Mouse (Mus musculus) embryonic facial prominence, embryonic 10.5 days (tissue): ENCODE results near the gene Ets1. TPM values are rescaled to one million over a fixed set of nuclear protein-coding genes. Genes with fewer than 3 reads are reported as not detected.

Experiments used
- DNase-seq: peaks from one replicate; pipeline ENCODE4 v3.0.0-alpha.2; 2017; ENCODE audit warnings: low spot score
- H3K27ac ChIP-seq: fragments of 300-500 bp; sonication (generic); replicated peaks from 2 replicates; pipeline ENCODE4 v1.5.1; 2016; ENCODE audit warnings: mild to moderate bottlenecking
- H3K27me3 ChIP-seq: fragments of 300-500 bp; sonication (generic); replicated peaks from 2 replicates; pipeline ENCODE4 v1.6.1; 2016; ENCODE audit warnings: low read depth, mild to moderate bottlenecking; ENCODE audit not compliant: poor library complexity, severe bottlenecking
- H3K36me3 ChIP-seq: fragments of 300-500 bp; sonication (generic); replicated peaks from 2 replicates; pipeline ENCODE4 v1.6.1; 2016; ENCODE audit warnings: mild to moderate bottlenecking, moderate library complexity
- H3K4me1 ChIP-seq: fragments of 300-500 bp; sonication (generic); 2 replicates; pipeline ENCODE4 v1.6.1; 2016
- H3K4me3 ChIP-seq: fragments of 300-500 bp; sonication (generic); 2 replicates; pipeline ENCODE4 v1.5.1; 2016; ENCODE audit warnings: mild to moderate bottlenecking, moderate library complexity
- H3K9me3 ChIP-seq: fragments of 300-500 bp; sonication (generic); 2 replicates; pipeline ENCODE4 v1.6.1; 2016; ENCODE audit warnings: mild to moderate bottlenecking
- WGBS: fragments of 180-500 bp; shearing (Covaris S2); methylation state at CpG from one replicate; pipeline ENCODE4 v1.1.7; 2016; 5-methylcytosine and 5-hydroxymethylcytosine counted together
- polyA plus RNA-seq: library from polyadenylated mRNA; unstranded; fragments of >200 nt; fragmentation: Nextera tagmentation; extraction: Ambion mirVana; gene quantifications from 2 replicates; pipeline ENCODE4 v1.2.1, GENCODE M21; 2016

Ets1 gene
- polyA plus RNA-seq, 1 experiment from 2014 or later = 38.6 TPM

DNA sequence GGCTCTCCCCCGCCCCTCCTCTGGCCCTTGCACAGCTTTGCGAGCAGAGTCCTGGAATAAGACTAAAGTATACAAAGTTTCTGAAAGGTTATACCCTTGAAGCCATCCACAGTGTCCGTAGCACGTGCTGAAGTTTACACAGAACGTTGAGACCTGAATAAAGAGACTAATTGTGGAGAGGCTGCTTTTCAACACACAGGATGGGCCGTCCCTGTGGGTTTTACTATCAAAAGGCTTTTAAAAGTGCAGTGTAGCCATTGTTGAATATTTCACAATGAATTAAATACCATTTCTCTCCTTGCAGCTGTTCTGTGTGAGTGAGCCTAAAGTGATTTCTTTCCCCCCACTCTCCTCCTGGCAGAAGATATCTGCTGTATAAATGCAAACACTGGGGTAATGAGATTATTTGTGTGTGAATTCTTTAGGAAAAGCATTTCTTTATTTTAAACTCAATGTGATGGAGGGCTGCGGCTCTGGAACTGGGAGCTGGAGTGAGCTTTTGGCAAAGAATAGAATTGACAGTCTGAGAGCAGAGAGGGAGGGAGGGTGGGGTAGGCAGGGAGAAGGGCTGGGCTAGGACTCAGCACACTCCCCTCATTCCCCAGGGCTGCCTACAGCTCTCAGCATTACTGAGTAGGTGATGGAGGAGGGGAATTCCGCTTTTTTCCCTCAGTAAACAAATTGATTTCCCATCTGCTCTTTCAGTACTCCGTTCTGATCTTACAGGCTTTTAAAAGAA lies 39.8 kb downstream of the Ets1 start:
- DNase-seq = no peak
- Histone ChIP-seq H3K4me1 (peaks cover 67% of the 10 kb centered on the region), H3K9me3 (no peaks in the 10 kb centered on the region), H3K4me3 (no peak overlapping the region), H3K27ac (0 out of 2 replicates have a peak overlapping the region, but pooled peaks have one; percentile 21), H3K27me3 (peaks cover 86% of the 10 kb centered on the region), H3K36me3 (no peaks in the 10 kb centered on the region)
- 6% methylated on average over 9 of the region's 9 CpGs for WGBS

DNA sequence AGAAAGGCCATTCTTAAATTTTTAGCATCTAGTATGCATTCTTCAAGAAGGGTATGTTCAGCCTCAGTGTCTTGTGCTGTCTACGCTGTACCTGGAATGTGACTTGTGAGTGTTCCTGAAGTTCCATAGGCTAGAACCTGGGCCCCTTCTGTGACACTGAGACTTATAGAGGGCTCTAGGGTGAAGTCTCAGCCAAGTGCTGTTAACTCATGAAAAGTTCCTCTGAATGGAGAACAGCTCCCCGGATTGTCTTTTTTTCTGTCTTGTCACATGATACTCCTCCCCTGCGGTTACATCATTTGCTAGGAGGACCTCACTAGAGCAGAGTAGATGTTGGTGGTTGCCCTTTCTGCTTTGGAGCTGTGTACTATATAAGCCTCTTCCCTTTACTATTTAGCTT lies 40.5 kb downstream of the Ets1 start:
- H3K36me3 ChIP-seq = no peaks in the 10 kb centered on the region
- no peak for DNase-seq
- H3K27me3 ChIP-seq = peaks cover 86% of the 10 kb centered on the region
- no peaks in the 10 kb centered on the region for H3K9me3 ChIP-seq
- peaks cover 61% of the 10 kb centered on the region for H3K4me1 ChIP-seq
- no peak overlapping the region for H3K4me3 ChIP-seq
- 7% methylated on average over 3 of the region's 3 CpGs for WGBS
- H3K27ac ChIP-seq = no peak overlapping the region

DNA sequence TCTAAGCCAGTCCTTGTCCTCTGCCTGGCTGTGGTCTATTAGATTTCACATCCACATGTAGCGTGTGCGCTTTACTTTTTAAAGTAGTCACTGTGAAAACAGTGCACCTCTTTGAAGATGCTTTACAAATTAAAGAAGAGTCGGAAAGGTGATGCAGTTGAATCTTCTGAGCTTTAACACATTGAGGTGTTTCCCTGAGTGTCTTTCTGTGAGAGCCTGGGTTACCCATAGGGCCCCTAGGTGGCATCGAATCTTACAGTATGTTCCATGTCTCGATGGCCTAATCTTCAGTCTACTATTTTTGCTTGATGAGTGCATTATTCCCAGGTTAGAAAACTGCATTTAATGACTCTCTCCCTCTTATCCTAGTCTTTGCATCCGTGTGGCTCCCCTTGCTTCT lies 41.6 kb downstream of the Ets1 start:
- Histone ChIP-seq H3K36me3 (no peaks in the 10 kb centered on the region), H3K9me3 (no peaks in the 10 kb centered on the region), H3K27ac (no peak overlapping the region), H3K27me3 (peaks cover 87% of the 10 kb centered on the region), H3K4me1 (peaks cover 49% of the 10 kb centered on the region), H3K4me3 (no peak overlapping the region)
- WGBS = 84% methylated on average over 6 of the region's 6 CpGs
- no peak for DNase-seq

DNA sequence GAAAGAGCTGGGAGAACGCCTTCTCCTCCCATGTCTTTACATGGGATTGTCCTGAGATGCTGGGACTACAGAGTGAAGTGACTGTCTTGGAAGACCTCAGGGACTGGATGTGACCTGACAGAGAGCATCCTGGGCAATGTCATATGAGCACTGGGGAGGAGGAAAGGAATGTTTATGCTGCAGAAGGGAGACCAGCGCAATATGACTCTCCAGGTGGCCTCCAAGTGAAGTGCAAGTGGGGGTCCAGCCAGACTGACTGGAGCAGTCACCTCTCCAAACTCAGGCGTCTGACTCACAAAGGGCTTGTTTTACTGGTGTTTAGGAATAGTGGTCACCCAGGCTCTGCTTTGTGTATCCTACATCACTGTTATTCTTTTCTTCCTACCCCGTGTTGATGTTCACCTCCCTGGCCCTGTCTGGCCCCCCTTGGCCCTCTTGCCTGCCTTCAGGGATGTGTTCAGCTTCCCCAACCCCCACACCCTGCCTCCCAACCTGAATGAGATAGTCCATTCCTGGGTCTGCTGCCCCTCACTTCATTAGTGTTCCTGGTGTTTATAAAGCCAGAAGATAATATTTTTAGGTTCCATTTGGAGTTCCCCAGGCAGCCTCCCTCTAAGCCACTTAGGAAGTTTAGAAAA lies 42.2 kb downstream of the Ets1 start:
- H3K4me3 ChIP-seq = no peak overlapping the region
- DNase-seq = peak; percentile 35
- peaks cover 43% of the 10 kb centered on the region for H3K4me1 ChIP-seq
- H3K9me3 ChIP-seq = no peaks in the 10 kb centered on the region
- peaks cover 87% of the 10 kb centered on the region for H3K27me3 ChIP-seq
- H3K27ac ChIP-seq = no peak overlapping the region
- no peaks in the 10 kb centered on the region for H3K36me3 ChIP-seq
- WGBS = 54% methylated on average over 4 of the region's 4 CpGs

DNA sequence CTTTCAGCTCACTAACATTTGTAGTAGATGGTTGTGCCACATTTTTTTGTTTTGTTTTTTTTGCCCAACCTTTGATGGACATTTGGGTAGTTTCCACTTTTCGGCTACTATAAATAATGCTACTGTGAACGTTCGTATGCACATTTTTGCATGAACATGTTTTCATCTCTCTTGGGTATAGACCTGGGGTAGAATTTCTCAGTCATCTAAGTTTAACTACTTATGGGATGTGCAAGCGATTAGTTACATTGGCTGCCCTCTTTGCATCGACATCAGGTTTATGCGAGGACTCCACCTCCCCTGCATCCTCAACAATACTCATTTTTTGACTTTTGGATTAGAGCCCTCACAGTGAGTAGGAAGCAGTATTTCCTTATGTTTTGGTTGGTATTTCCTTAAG lies 43.5 kb downstream of the Ets1 start:
- Histone ChIP-seq H3K4me1 (peaks cover 36% of the 10 kb centered on the region), H3K36me3 (no peaks in the 10 kb centered on the region), H3K4me3 (no peak overlapping the region), H3K27ac (no peak overlapping the region), H3K9me3 (no peaks in the 10 kb centered on the region), H3K27me3 (peaks cover 87% of the 10 kb centered on the region)
- no peak for DNase-seq
- 78% methylated on average over 6 of the region's 6 CpGs for WGBS

DNA sequence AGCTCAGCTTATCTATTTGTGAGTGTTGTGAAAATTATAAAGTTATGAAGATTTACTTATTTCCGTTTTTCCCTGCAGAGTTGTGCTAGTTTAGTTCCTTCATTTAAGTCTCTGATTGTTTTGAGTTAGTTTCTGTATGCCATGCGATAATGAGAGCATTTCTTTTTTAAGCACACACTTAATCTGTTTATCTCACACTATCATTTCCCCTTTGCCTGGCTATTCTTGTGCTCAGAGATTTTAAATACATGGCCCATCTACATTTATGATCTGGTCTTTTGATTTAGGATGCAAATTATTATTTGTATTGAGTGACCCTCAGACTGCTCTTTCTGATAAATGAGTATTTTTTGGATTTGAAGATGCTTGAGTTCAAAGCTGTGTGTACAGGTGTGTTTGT lies 44.2 kb downstream of the Ets1 start:
- Histone ChIP-seq H3K4me3 (no peak overlapping the region), H3K36me3 (no peaks in the 10 kb centered on the region), H3K9me3 (no peaks in the 10 kb centered on the region), H3K27me3 (peaks cover 87% of the 10 kb centered on the region), H3K4me1 (peaks cover 32% of the 10 kb centered on the region), H3K27ac (no peak overlapping the region)
- 86% methylated on average over 2 of the region's 2 CpGs for WGBS
- no peak for DNase-seq

DNA sequence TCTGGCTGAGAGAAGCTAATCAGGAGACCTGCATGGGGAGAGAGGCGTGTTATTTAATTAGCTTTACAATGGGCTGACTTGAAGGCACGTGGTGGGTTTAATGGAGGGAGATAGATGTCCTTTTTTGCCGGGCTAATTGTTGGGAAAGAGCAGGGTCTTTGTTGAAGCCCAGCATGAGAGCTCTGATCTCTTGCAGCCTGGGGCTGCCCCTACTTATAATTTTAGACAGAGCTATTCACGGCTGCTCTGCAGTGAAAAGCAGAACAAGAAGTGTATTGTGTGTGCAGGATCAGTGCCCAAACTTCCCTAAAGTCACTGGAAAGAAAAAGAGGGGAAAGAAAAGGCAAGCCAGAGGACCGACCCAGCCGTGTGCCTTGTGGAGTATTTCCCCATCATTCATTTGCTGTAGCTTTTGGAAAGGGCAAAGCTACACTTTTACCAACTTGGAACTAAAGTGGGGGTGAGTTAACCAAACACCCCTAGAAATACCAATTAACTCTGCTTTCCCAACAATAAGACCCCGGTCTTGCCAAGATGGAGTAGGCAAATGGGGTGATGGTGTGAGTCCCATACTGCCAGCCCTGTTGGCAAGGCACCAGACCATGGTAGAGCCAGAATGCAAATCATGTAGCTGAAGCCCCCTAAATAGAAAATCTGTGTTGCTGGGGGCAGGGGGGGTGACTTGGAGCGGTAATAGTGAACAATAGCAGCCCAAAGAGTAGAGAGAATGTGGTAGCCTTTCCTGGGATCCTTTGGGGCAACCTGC lies 50.0 kb downstream of the Ets1 start:
- H3K4me3 ChIP-seq = no peak overlapping the region
- H3K27ac ChIP-seq = 0 out of 2 replicates have a peak overlapping the region, but pooled peaks have one; percentile 24
- DNase-seq = peak; percentile 29
- peaks cover 11% of the 10 kb centered on the region for H3K4me1 ChIP-seq
- H3K27me3 ChIP-seq = peaks cover 100% of the 10 kb centered on the region
- no peaks in the 10 kb centered on the region for H3K9me3 ChIP-seq
- WGBS = 18% methylated on average over 8 of the region's 8 CpGs
- no peaks in the 10 kb centered on the region for H3K36me3 ChIP-seq

DNA sequence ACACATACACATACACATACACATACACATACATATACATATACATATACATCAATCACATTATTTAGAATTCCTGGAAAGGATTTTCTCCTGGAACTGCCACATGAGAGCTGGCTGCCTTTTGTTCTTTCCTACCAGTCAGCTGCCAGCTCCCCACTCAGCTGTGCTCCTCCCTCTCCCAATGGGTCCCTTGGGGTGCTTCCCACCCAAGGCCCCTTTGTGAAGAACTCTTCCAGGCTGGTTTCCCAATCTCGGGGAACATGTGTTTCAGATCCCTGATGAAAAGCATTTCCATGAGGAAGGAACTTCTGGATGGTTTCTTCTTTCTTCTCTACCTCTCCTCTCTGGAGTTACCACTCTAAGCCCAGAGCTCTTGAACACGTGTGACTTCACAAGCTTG lies 52.3 kb downstream of the Ets1 start:
- Histone ChIP-seq H3K27me3 (peaks cover 100% of the 10 kb centered on the region), H3K36me3 (no peaks in the 10 kb centered on the region), H3K27ac (no peak overlapping the region), H3K9me3 (no peaks in the 10 kb centered on the region), H3K4me1 (peaks cover 11% of the 10 kb centered on the region), H3K4me3 (no peak overlapping the region)
- WGBS = 70% methylated on average over 2 of the region's 2 CpGs
- DNase-seq = no peak

DNA sequence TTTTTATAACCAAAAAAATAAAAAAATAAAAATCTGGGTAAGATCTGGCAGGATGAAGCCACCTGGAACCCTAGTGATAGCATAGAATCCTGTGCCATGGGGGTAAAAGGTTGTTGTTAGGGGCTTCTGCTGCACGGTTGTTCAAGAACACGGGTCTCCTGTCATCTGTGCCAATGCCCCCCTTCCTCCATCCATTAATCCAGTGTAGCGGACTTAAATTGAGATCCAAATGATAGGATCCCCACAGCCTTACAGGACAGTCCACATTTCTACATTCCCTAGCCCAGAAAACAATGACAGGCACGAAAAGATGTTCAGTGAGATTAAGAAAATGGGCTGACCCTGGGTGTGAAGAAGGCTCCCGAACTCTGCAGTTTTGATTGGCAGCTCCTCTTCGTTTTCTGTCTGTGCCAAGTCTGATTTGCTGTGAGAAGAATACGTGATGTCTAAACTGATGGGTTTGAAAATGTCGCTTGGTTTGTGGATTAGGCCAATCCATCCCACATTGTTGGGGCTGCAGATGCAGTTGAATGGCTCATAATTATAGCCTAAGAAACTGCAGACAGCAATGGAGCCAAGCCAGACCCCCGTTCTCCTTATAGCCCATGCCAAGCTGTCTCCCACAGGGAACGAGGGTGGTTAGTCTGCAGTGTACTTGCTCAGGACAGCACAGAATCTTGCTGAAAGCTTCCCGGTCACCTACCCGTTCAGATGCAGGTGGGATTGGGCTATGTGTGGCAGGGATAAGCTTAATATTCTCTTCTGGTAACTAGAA lies 55.3 kb downstream of the Ets1 start:
- Histone ChIP-seq H3K4me1 (peaks cover 8% of the 10 kb centered on the region), H3K9me3 (no peaks in the 10 kb centered on the region), H3K27ac (no peak overlapping the region), H3K4me3 (no peak overlapping the region), H3K36me3 (no peaks in the 10 kb centered on the region), H3K27me3 (peaks cover 90% of the 10 kb centered on the region)
- no peak for DNase-seq
- WGBS = 71% methylated on average over 12 of the region's 12 CpGs

DNA sequence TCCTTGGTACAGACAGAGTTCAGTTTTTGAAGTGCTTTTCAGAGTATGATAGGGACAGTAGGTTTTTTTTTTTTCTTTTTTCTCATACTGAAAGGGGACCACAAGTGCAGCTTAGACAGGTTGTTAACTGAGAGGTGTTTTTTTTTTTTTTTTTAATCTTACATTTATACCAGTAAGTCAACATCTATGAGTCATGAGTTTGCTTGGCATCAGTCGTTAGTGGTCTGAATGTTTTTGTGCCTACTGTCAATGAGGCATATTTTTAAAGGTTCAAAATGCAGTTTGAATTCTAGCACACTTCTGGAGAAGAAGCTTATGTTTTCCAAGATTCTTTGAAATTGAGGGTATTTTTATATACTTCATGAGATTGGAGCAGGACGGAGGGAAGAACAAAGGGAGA lies 56.9 kb downstream of the Ets1 start:
- 80% methylated on average over 2 of the region's 2 CpGs for WGBS
- Histone ChIP-seq H3K4me1 (peaks cover 22% of the 10 kb centered on the region), H3K9me3 (no peaks in the 10 kb centered on the region), H3K36me3 (no peaks in the 10 kb centered on the region), H3K27me3 (peaks cover 88% of the 10 kb centered on the region), H3K4me3 (no peak overlapping the region), H3K27ac (no peak overlapping the region)
- no peak for DNase-seq

DNA sequence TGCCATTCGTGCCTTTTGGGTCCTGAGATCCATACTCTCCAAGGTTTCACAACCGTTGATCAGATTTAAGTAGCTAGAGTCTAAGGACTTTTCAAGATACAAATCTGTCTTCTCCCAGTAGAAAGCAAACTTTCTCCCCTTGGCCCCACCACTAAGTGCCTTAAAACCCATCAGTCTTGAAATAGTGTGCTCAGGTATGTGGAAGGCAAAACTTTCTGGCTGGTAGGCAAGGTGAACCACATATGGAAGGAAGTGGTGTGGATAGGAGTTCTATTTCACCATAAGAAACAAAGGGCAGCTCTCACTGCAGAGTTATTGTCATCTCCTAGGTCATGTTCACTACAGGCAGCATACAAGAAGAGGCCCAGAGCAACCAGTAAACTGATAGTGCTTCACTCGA lies 57.4 kb downstream of the Ets1 start:
- peaks cover 23% of the 10 kb centered on the region for H3K4me1 ChIP-seq
- no peaks in the 10 kb centered on the region for H3K36me3 ChIP-seq
- no peak overlapping the region for H3K4me3 ChIP-seq
- no peaks in the 10 kb centered on the region for H3K9me3 ChIP-seq
- no peak for DNase-seq
- H3K27ac ChIP-seq = no peak overlapping the region
- 71% methylated on average over 3 of the region's 3 CpGs for WGBS
- peaks cover 84% of the 10 kb centered on the region for H3K27me3 ChIP-seq

DNA sequence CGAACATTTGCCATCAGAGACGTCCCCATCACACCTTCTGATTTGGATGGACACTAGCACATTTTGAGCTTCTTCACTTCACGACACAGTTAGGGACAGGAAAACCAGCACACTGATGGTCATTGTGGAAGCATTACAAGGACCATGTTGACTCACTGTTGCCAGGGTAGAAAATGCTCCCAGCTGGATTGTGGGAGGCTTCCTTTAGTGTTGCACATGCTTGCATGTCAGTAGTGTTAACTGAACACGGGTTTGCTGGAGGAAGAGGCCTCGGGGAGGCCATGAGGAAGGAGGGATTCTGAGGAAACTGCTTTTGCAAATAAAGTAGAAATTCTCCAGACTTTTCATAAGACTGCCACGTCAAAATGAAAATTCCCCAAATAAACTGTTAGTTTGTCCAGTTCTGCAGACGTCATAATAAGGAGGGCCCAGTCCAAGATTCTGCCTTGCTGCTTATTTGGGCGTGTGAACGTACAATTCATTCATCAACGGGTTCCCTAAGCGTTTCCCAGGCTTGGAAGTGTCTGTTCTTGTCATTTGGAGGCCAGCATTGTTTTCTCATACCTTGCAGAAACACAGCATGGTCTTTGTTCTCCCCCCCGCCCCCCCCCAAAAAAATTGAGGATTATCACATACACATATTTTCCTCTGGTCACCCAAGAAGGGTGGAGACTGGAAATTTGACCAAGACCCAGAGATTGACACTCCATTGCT lies 58.2 kb downstream of the Ets1 start:
- no peak overlapping the region for H3K4me3 ChIP-seq
- peaks cover 26% of the 10 kb centered on the region for H3K4me1 ChIP-seq
- no peak for DNase-seq
- 73% methylated on average over 12 of the region's 12 CpGs for WGBS
- H3K27ac ChIP-seq = no peak overlapping the region
- H3K36me3 ChIP-seq = no peaks in the 10 kb centered on the region
- peaks cover 76% of the 10 kb centered on the region for H3K27me3 ChIP-seq
- H3K9me3 ChIP-seq = no peaks in the 10 kb centered on the region
